Mouse (Mus musculus): ENCODE measurements around the gene Krcc1.

GRCm38 (mm10) chr6:71293509-71293908 lies 22.0 kb downstream of the Krcc1 start:
- TF ChIP-seq POLR2A (IDR thresholded peaks at IDR 0.05; ENCODE audit: low read depth, low read length) (no peak), EP300 (IDR thresholded peaks at IDR 0.05; ENCODE audit: low read length) (no peak), SIN3A (IDR thresholded peaks at IDR 0.05; ENCODE audit: low read length) (no peak), USF1 (IDR thresholded peaks at IDR 0.05; ENCODE audit: low read depth, low read length) (no peak), GABPA (IDR thresholded peaks at IDR 0.05; ENCODE audit: insufficient replicate concordance, low read depth, low read length) (no peak), CTCF (conservative IDR thresholded peaks at IDR 0.05 in 1 of 2, IDR thresholded peaks at IDR 0.05 in 1 of 2; ENCODE audit: low read depth in 2 of 2, low read length in 2 of 2) (no peak), CHD2 (IDR thresholded peaks at IDR 0.05; ENCODE audit: low read length) (no peak), HCFC1 (IDR thresholded peaks at IDR 0.05; ENCODE audit: low read depth, low read length) (no peak)

Measured in CH12.LX (cell line).